Mouse (Mus musculus): ENCODE data around the gene Pomc. TPM values are rescaled to one million over a fixed set of nuclear protein-coding genes. Genes with fewer than 3 reads are reported as not detected.

Gene Pomc
- polyA plus RNA-seq (2012; rRNA removed) = 0.44 and 0.73 TPM in 2 replicates

DNA sequence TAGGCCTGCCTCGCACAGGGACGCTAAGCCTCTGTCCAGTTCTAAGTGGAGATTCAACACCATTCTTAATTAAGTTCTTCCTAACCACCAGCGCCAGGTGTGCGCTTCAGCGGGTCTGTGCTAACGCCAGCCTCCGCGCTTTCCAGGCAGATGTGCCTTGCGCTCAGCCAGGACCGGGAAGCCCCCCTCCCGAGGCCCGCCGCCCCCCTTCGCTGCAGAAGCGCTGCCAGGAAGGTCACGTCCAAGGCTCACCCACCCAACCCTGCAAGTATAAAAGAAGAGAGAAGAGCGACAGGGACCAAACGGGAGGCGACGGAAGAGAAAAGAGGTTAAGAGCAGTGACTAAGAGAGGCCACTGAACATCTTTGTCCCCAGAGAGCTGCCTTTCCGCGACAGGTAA lies at the start of gene Pomc:
Gene Pomc, plus strand, starts transcription at position 301 of the 400 bp plus-strand sequence.
- H3K4me1 ChIP-seq (ENCODE audit: control insufficient read depth, insufficient read depth, low read length) = no peaks in the 10 kb centered on the region
- TF ChIP-seq POLR2A (IDR thresholded peaks at IDR 0.05; ENCODE audit: borderline replicate concordance, extremely low read depth, low read depth, low read length) (no peak), CTCF (IDR thresholded peaks at IDR 0.05; ENCODE audit: insufficient read depth, low read length) (no peak)
- WGBS = 23% methylated on average over 22 of the region's 22 CpGs
- DNase-seq = no peak
- no peak within 1 kb of the TSS for H3K4me3 ChIP-seq (replicated peaks; ENCODE audit: extremely low read depth, low read depth, low read length)

DNA sequence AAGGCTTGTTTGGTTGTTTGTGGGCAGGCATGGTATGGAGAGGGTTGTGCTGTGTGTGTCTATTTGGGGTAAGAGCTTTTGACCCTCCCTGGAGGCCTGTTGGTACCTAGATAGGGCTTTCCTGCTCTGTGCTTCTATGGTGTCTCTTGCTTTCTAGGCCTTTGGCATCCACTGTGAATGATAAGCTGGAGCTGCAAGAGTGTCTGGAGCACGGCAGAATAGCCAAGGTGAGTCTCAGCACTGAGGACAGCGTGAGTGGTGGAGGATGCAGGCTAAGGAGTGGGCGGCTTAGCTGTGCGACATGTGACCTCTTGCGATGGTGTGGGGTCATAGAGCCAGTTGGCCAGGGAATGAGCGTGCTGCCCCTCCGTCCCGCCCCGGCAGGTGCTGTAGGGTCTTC lies 49.3 kb upstream of the Pomc start:
- Histone ChIP-seq H3K4me3 (replicated peaks; ENCODE audit: extremely low read depth, low read depth, low read length) (no peak overlapping the region), H3K4me1 (ENCODE audit: control insufficient read depth, insufficient read depth, low read length) (no peaks in the 10 kb centered on the region)
- WGBS = 91% methylated on average over 9 of the region's 9 CpGs
- DNase-seq = no peak
- TF ChIP-seq CTCF (IDR thresholded peaks at IDR 0.05; ENCODE audit: insufficient read depth, low read length) = no peak
- TF ChIP-seq POLR2A (IDR thresholded peaks at IDR 0.05; ENCODE audit: borderline replicate concordance, extremely low read depth, low read depth, low read length) = no peak

DNA sequence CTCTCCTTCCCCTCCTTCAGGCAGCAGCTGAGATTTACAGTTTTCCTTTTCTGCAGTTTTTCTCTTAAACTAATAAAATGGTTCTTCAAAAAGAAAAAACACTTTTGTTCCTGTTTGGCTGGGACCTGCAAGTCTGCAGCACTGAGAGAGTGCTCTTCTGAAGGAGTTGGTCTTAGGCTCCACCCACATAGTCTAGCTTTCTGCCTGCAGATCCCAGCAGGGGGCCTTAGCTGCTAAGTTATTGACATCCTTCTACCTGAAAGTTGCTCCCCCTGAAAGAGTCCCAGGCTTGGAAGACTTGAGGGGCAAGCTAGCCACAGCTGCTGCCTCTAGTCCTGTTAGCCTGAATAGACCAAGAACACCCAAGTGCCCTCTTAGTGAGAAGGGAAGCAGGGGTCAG lies 48.4 kb upstream of the Pomc start:
- no peak for DNase-seq
- TF ChIP-seq CTCF (IDR thresholded peaks at IDR 0.05; ENCODE audit: insufficient read depth, low read length) (no peak), POLR2A (IDR thresholded peaks at IDR 0.05; ENCODE audit: borderline replicate concordance, extremely low read depth, low read depth, low read length) (no peak)
- Histone ChIP-seq H3K4me1 (ENCODE audit: control insufficient read depth, insufficient read depth, low read length) (no peaks in the 10 kb centered on the region), H3K4me3 (replicated peaks; ENCODE audit: extremely low read depth, low read depth, low read length) (no peak overlapping the region)

- H3K4me3 ChIP-seq (replicated peaks; ENCODE audit: extremely low read depth, low read depth, low read length) = no peak overlapping the region
- no peak for DNase-seq
- WGBS = 89% methylated on average over 4 of the region's 4 CpGs
- no peaks in the 10 kb centered on the region for H3K4me1 ChIP-seq (ENCODE audit: control insufficient read depth, insufficient read depth, low read length)
- TF ChIP-seq CTCF (IDR thresholded peaks at IDR 0.05; ENCODE audit: insufficient read depth, low read length) (no peak), POLR2A (IDR thresholded peaks at IDR 0.05; ENCODE audit: borderline replicate concordance, extremely low read depth, low read depth, low read length) (no peak)
Measured at GRCm38 (mm10) chr12:3907008-3907407, 47.7 kb upstream of the Pomc start.

- TF ChIP-seq CTCF (IDR thresholded peaks at IDR 0.05; ENCODE audit: insufficient read depth, low read length) (no peak), POLR2A (IDR thresholded peaks at IDR 0.05; ENCODE audit: borderline replicate concordance, extremely low read depth, low read depth, low read length) (no peak)
- Histone ChIP-seq H3K4me1 (ENCODE audit: control insufficient read depth, insufficient read depth, low read length) (no peaks in the 10 kb centered on the region), H3K4me3 (replicated peaks; ENCODE audit: extremely low read depth, low read depth, low read length) (no peak overlapping the region)
- no peak for DNase-seq
- 82% methylated on average over 13 of the region's 13 CpGs for WGBS
Measured at GRCm38 (mm10) chr12:3907418-3907817, 47.3 kb upstream of the Pomc start.

DNA sequence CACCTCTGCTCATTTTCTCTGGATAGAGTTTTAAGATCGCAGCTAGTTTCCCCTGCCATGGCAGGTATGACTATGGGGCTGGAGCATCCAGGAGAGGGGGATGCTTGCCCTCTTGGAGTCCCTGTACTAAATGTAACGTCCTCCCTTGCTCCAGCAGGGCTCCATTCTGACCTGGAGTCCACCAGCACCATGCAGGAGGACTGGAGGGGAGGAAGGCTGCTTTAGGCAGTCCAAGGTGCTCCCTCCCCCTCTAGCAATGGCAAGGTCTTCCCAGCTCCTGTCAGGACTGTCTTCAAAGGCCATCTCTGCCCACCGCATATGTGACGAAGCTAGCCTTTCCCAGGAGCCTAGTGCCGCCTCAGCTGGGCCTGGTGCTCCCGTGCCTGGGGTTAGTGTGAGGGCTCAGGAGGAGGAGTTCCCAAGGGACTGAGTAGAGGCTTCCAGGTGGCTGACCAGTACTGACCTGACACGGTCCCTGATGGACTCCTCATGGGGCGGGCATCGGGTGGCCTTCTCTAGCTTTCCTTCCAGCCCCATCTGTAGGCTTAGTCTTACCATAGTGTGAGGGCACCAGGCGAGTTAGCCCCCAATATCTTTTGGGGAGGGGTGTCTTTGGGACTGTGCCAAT lies 44.2 kb upstream of the Pomc start:
- DNase-seq = no peak
- Histone ChIP-seq H3K4me3 (replicated peaks; ENCODE audit: extremely low read depth, low read depth, low read length) (no peak overlapping the region), H3K4me1 (ENCODE audit: control insufficient read depth, insufficient read depth, low read length) (no peaks in the 10 kb centered on the region)
- 75% methylated on average over 10 of the region's 10 CpGs for WGBS
- TF ChIP-seq POLR2A (IDR thresholded peaks at IDR 0.05; ENCODE audit: borderline replicate concordance, extremely low read depth, low read depth, low read length) = no peak
- TF ChIP-seq CTCF (IDR thresholded peaks at IDR 0.05; ENCODE audit: insufficient read depth, low read length) = no peak

DNA sequence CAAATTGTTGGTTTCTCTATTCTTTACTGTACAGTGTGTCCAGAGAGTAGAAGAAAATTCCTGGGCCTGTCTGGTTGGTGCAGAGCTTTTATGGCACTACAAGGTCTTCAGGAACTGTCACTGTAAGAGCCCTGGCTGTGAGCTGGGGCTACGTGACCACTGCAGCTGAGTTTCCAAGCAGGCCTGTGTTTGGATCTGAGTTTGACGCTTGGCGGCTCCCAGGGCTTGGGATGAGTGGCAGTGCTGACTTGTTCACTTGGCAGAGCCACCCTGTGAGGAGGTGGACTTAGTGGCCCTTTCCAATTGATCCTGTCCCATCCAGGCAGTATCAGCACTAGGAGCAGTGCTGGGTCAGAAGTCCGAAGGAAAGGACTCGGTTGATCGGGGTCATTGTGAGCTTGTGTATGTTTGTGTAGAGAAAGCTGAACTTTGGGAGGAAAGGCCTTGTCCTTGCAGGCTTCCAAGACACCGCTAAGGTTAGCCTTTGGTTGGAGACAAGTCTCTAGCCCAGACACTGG lies 42.9 kb upstream of the Pomc start:
- Histone ChIP-seq H3K4me3 (replicated peaks; ENCODE audit: extremely low read depth, low read depth, low read length) (no peak overlapping the region), H3K4me1 (ENCODE audit: control insufficient read depth, insufficient read depth, low read length) (no peaks in the 10 kb centered on the region)
- DNase-seq = no peak
- WGBS = 81% methylated on average over 7 of the region's 7 CpGs
- no peak for TF ChIP-seq CTCF (IDR thresholded peaks at IDR 0.05; ENCODE audit: insufficient read depth, low read length)
- TF ChIP-seq POLR2A (IDR thresholded peaks at IDR 0.05; ENCODE audit: borderline replicate concordance, extremely low read depth, low read depth, low read length) = no peak

DNA sequence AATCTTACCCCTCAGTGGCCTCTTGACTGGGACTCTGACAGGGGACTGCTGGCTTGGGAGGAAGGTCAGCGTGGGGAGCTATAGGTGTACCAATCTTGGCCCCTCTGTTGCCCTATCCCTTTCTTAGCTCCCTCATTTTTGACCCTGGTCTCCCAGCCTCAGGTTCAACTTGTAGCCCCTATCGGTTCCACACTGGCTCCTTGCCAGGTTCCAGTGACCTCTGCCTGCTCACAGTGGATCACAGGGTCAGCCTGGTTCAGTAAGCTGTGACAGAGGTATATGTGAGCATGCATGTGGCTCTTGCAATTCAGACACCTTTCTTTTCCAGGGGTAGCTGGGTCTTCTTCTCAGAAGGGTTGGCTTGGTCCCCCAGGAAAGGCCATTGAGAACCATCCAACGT lies 38.9 kb upstream of the Pomc start:
- DNase-seq = no peak
- 80% methylated on average over 3 of the region's 3 CpGs for WGBS
- H3K4me3 ChIP-seq (replicated peaks; ENCODE audit: extremely low read depth, low read depth, low read length) = no peak overlapping the region

GRCm38 (mm10) chr12:3917668-3918341 lies 36.9 kb upstream of the Pomc start:
- no peak for TF ChIP-seq CTCF (IDR thresholded peaks at IDR 0.05; ENCODE audit: insufficient read depth, low read length)
- no peak for TF ChIP-seq POLR2A (IDR thresholded peaks at IDR 0.05; ENCODE audit: borderline replicate concordance, extremely low read depth, low read depth, low read length)
- no peaks in the 10 kb centered on the region for H3K4me1 ChIP-seq (ENCODE audit: control insufficient read depth, insufficient read depth, low read length)
- H3K4me3 ChIP-seq (replicated peaks; ENCODE audit: extremely low read depth, low read depth, low read length) = no peak overlapping the region
- 33% methylated on average over 14 of the region's 14 CpGs for WGBS
- DNase-seq = no peak

More for the DNA sequence above, 38.9 kb upstream of the Pomc start:
- no peaks in the 10 kb centered on the region for H3K4me1 ChIP-seq (ENCODE audit: control insufficient read depth, insufficient read depth, low read length)
- TF ChIP-seq POLR2A (IDR thresholded peaks at IDR 0.05; ENCODE audit: borderline replicate concordance, extremely low read depth, low read depth, low read length) = no peak
- no peak for TF ChIP-seq CTCF (IDR thresholded peaks at IDR 0.05; ENCODE audit: insufficient read depth, low read length)

GRCm38 (mm10) chr12:3918577-3918976 lies 36.2 kb upstream of the Pomc start:
- TF ChIP-seq POLR2A (IDR thresholded peaks at IDR 0.05; ENCODE audit: borderline replicate concordance, extremely low read depth, low read depth, low read length) = no peak
- no peak for TF ChIP-seq CTCF (IDR thresholded peaks at IDR 0.05; ENCODE audit: insufficient read depth, low read length)
- no peak overlapping the region for H3K4me3 ChIP-seq (replicated peaks; ENCODE audit: extremely low read depth, low read depth, low read length)
- DNase-seq = no peak
- 60% methylated on average over 3 of the region's 3 CpGs for WGBS
- no peaks in the 10 kb centered on the region for H3K4me1 ChIP-seq (ENCODE audit: control insufficient read depth, insufficient read depth, low read length)

All from lung, adult 2 months (tissue).